Mouse (Mus musculus): ENCODE results near the gene Map4k5. TPM values are rescaled to one million over a fixed set of nuclear protein-coding genes. Genes with fewer than 3 reads are reported as not detected.
A peak's percentile ranks its signal among the peaks of the same experiment; 100 is the strongest.

Map4k5 gene
- polyA plus RNA-seq, 1 experiment from 2014 or later = 33.4 TPM

- Histone ChIP-seq H3K4me1 (peaks cover 22% of the 10 kb centered on the region), H3K4me2 (replicated peaks) (no peak overlapping the region), H3K9me3 (no peaks in the 10 kb centered on the region), H3K9ac (replicated peaks) (no peak overlapping the region), H3K27ac (replicated peaks) (no peak overlapping the region), H3K27me3 (no peaks in the 10 kb centered on the region), H3K4me3 (no peak overlapping the region), H3K36me3 (no peaks in the 10 kb centered on the region)
- WGBS = 97% methylated on average over 5 of the region's 5 CpGs
- no peak for ATAC-seq (ENCODE audit: low FRiP score, low read depth)
Observed at GRCm38 (mm10) chr12:69884053-69884452, 8.9 kb downstream of the Map4k5 start.

- H3K9me3 ChIP-seq = no peaks in the 10 kb centered on the region
- no peak for ATAC-seq (ENCODE audit: low FRiP score, low read depth)
- H3K4me2 ChIP-seq (replicated peaks) = no peak overlapping the region
- no peaks in the 10 kb centered on the region for H3K27me3 ChIP-seq
- 18% methylated on average over 10 of the region's 10 CpGs for WGBS
- H3K4me3 ChIP-seq = no peak overlapping the region
- H3K36me3 ChIP-seq = no peaks in the 10 kb centered on the region
- H3K27ac ChIP-seq (replicated peaks) = no peak overlapping the region
- no peak overlapping the region for H3K9ac ChIP-seq (replicated peaks)
- peaks cover 22% of the 10 kb centered on the region for H3K4me1 ChIP-seq
Observed at GRCm38 (mm10) chr12:69881198-69881905, 11.6 kb downstream of the Map4k5 start.

- Histone ChIP-seq H3K27me3 (no peaks in the 10 kb centered on the region), H3K4me2 (replicated peaks) (no peak overlapping the region), H3K9me3 (no peaks in the 10 kb centered on the region), H3K36me3 (no peaks in the 10 kb centered on the region), H3K4me1 (peaks cover 22% of the 10 kb centered on the region), H3K9ac (replicated peaks) (no peak overlapping the region), H3K4me3 (no peak overlapping the region), H3K27ac (replicated peaks) (no peak overlapping the region)
- WGBS = 19% methylated on average over 6 of the region's 6 CpGs
- ATAC-seq (ENCODE audit: low FRiP score, low read depth) = no peak
Observed at GRCm38 (mm10) chr12:69879739-69880138, 13.3 kb downstream of the Map4k5 start.

GRCm38 (mm10) chr12:69879172-69879665 lies 13.8 kb downstream of the Map4k5 start:
- H3K4me2 ChIP-seq (replicated peaks) = 0 out of 2 replicates have a peak overlapping the region, but pooled peaks have one; percentile 1
- H3K27me3 ChIP-seq = no peaks in the 10 kb centered on the region
- H3K27ac ChIP-seq (replicated peaks) = no peak overlapping the region
- no peak for ATAC-seq (ENCODE audit: low FRiP score, low read depth)
- H3K36me3 ChIP-seq = no peaks in the 10 kb centered on the region
- 5% methylated on average over 4 of the region's 4 CpGs for WGBS
- H3K4me1 ChIP-seq = peaks cover 22% of the 10 kb centered on the region
- H3K4me3 ChIP-seq = no peak overlapping the region
- no peaks in the 10 kb centered on the region for H3K9me3 ChIP-seq
- H3K9ac ChIP-seq (replicated peaks) = no peak overlapping the region

GRCm38 (mm10) chr12:69877842-69878363 lies 15.1 kb downstream of the Map4k5 start:
- H3K27ac ChIP-seq (replicated peaks) = no peak overlapping the region
- no peak overlapping the region for H3K4me3 ChIP-seq
- no peaks in the 10 kb centered on the region for H3K9me3 ChIP-seq
- H3K27me3 ChIP-seq = no peaks in the 10 kb centered on the region
- WGBS = 90% methylated on average over 9 of the region's 9 CpGs
- ATAC-seq (ENCODE audit: low FRiP score, low read depth) = no peak
- no peak overlapping the region for H3K9ac ChIP-seq (replicated peaks)
- H3K4me1 ChIP-seq = peaks cover 22% of the 10 kb centered on the region
- H3K4me2 ChIP-seq (replicated peaks) = no peak overlapping the region
- H3K36me3 ChIP-seq = 0 out of 2 replicates have a peak, but pooled peaks cover 4% of the 10 kb centered on the region

- Histone ChIP-seq H3K9me3 (no peaks in the 10 kb centered on the region), H3K27ac (replicated peaks) (no peak overlapping the region), H3K27me3 (no peaks in the 10 kb centered on the region), H3K4me3 (no peak overlapping the region), H3K4me2 (replicated peaks) (no peak overlapping the region), H3K9ac (replicated peaks) (no peak overlapping the region), H3K36me3 (0 out of 2 replicates have a peak, but pooled peaks cover 15% of the 10 kb centered on the region), H3K4me1 (no peaks in the 10 kb centered on the region)
- WGBS = 98% methylated on average over 5 of the region's 5 CpGs
- ATAC-seq (ENCODE audit: low FRiP score, low read depth) = no peak
Observed at GRCm38 (mm10) chr12:69871632-69872031, 21.4 kb downstream of the Map4k5 start.

- Histone ChIP-seq H3K4me1 (0 out of 2 replicates have a peak, but pooled peaks cover 2% of the 10 kb centered on the region), H3K9ac (replicated peaks) (no peak overlapping the region), H3K4me2 (replicated peaks) (no peak overlapping the region), H3K27me3 (no peaks in the 10 kb centered on the region), H3K4me3 (no peak overlapping the region), H3K36me3 (0 out of 2 replicates have a peak, but pooled peaks cover 20% of the 10 kb centered on the region), H3K27ac (replicated peaks) (no peak overlapping the region), H3K9me3 (no peaks in the 10 kb centered on the region)
- no peak for ATAC-seq (ENCODE audit: low FRiP score, low read depth)
- WGBS = 86% methylated on average over 5 of the region's 5 CpGs
Observed at GRCm38 (mm10) chr12:69867338-69867737, 25.7 kb downstream of the Map4k5 start.

- no peak for ATAC-seq (ENCODE audit: low FRiP score, low read depth)
- H3K9ac ChIP-seq (replicated peaks) = no peak overlapping the region
- no peaks in the 10 kb centered on the region for H3K9me3 ChIP-seq
- no peak overlapping the region for H3K4me3 ChIP-seq
- H3K36me3 ChIP-seq = 0 out of 2 replicates have a peak, but pooled peaks cover 9% of the 10 kb centered on the region
- no peak overlapping the region for H3K27ac ChIP-seq (replicated peaks)
- H3K4me1 ChIP-seq = 0 out of 2 replicates have a peak, but pooled peaks cover 2% of the 10 kb centered on the region
- no peaks in the 10 kb centered on the region for H3K27me3 ChIP-seq
- H3K4me2 ChIP-seq (replicated peaks) = no peak overlapping the region
- whole genome bisulfite sequencing = 68% methylated on average over 4 of the region's 4 CpGs
Observed at GRCm38 (mm10) chr12:69864164-69864692, 28.8 kb downstream of the Map4k5 start.

- no peak for ATAC-seq (ENCODE audit: low FRiP score, low read depth)
- no peak overlapping the region for H3K9ac ChIP-seq (replicated peaks)
- 85% methylated on average over 5 of the region's 5 CpGs for WGBS
- H3K4me3 ChIP-seq = no peak overlapping the region
- no peaks in the 10 kb centered on the region for H3K27me3 ChIP-seq
- H3K36me3 ChIP-seq = 0 out of 2 replicates have a peak, but pooled peaks cover 9% of the 10 kb centered on the region
- H3K9me3 ChIP-seq = no peaks in the 10 kb centered on the region
- no peak overlapping the region for H3K27ac ChIP-seq (replicated peaks)
- 0 out of 2 replicates have a peak, but pooled peaks cover 2% of the 10 kb centered on the region for H3K4me1 ChIP-seq
- H3K4me2 ChIP-seq (replicated peaks) = no peak overlapping the region
Observed at GRCm38 (mm10) chr12:69863505-69863904, 29.5 kb downstream of the Map4k5 start.

GRCm38 (mm10) chr12:69858847-69859246 lies 34.2 kb downstream of the Map4k5 start:
- WGBS = 93% methylated on average over 4 of the region's 4 CpGs
- ATAC-seq (ENCODE audit: low FRiP score, low read depth) = no peak

GRCm38 (mm10) chr12:69857597-69857996 lies 35.4 kb downstream of the Map4k5 start:
- Histone ChIP-seq H3K27ac (replicated peaks) (no peak overlapping the region), H3K4me3 (no peak overlapping the region), H3K9ac (replicated peaks) (no peak overlapping the region), H3K36me3 (peaks cover 10% of the 10 kb centered on the region; the same call in 1 of the 2 replicates), H3K27me3 (no peaks in the 10 kb centered on the region), H3K4me1 (no peaks in the 10 kb centered on the region), H3K4me2 (replicated peaks) (no peak overlapping the region), H3K9me3 (no peaks in the 10 kb centered on the region)
- ATAC-seq (ENCODE audit: low FRiP score, low read depth) = no peak
- 95% methylated on average over 2 of the region's 2 CpGs for WGBS

More at GRCm38 (mm10) chr12:69858847-69859246, 34.2 kb downstream of the Map4k5 start:
- Histone ChIP-seq H3K27me3 (no peaks in the 10 kb centered on the region), H3K9me3 (no peaks in the 10 kb centered on the region), H3K9ac (replicated peaks) (no peak overlapping the region), H3K4me1 (no peaks in the 10 kb centered on the region), H3K4me2 (replicated peaks) (no peak overlapping the region), H3K4me3 (no peak overlapping the region), H3K27ac (replicated peaks) (no peak overlapping the region), H3K36me3 (peaks cover 13% of the 10 kb centered on the region; the same call in 1 of the 2 replicates)

GRCm38 (mm10) chr12:69856398-69856797 lies 36.6 kb downstream of the Map4k5 start:
- Histone ChIP-seq H3K9ac (replicated peaks) (no peak overlapping the region), H3K4me1 (no peaks in the 10 kb centered on the region), H3K27ac (replicated peaks) (no peak overlapping the region), H3K27me3 (no peaks in the 10 kb centered on the region), H3K4me3 (no peak overlapping the region), H3K9me3 (no peaks in the 10 kb centered on the region), H3K4me2 (replicated peaks) (no peak overlapping the region), H3K36me3 (peaks cover 9% of the 10 kb centered on the region)
- WGBS = 95% methylated on average over 10 of the region's 10 CpGs
- no peak for ATAC-seq (ENCODE audit: low FRiP score, low read depth)

Data from midbrain, embryonic 12.5 days (tissue).